Mouse (Mus musculus) layer of hippocampus, postnatal 10 days (tissue): ENCODE measurements around the gene Col4a4. TPM values are rescaled to one million over a fixed set of nuclear protein-coding genes. Genes with fewer than 3 reads are reported as not detected.

ENCODE experiments used
- DNase-seq, 2 experiments: peaks; one replicate each; pipeline ENCODE4 v3.0.0; 2021; ENCODE audit warnings: low spot score in 2 of 2
- total RNA-seq, 2 experiments: library from RNA; stranded (reverse); gene quantifications; 2 replicates each; pipeline ENCODE4 v1.2.3; 2021

The Col4a4 gene
- total RNA-seq, 2 experiments from 2014 or later = 0.65 to 0.89 TPM

GRCm38 (mm10) chr1:82427729-82428128 lies 158.9 kb downstream of the Col4a4 start:
- no peak for DNase-seq

- no peak for DNase-seq
Measured at GRCm38 (mm10) chr1:82415641-82416040, 171.0 kb downstream of the Col4a4 start.

- DNase-seq = no peak
Measured at GRCm38 (mm10) chr1:82414434-82415045, 172.1 kb downstream of the Col4a4 start.

- no peak for DNase-seq
Measured at GRCm38 (mm10) chr1:82412085-82412484, 174.6 kb downstream of the Col4a4 start.

- no peak for DNase-seq
Measured at GRCm38 (mm10) chr1:82411521-82411920, 175.1 kb downstream of the Col4a4 start.

GRCm38 (mm10) chr1:82410548-82410947 lies 176.1 kb downstream of the Col4a4 start:
- no peak for DNase-seq

- DNase-seq = no peak
Measured at GRCm38 (mm10) chr1:82409271-82409670, 177.4 kb downstream of the Col4a4 start.

GRCm38 (mm10) chr1:82407786-82408185 lies 178.9 kb downstream of the Col4a4 start:
- no peak for DNase-seq

Other genes with a start within 250 kb of the Col4a4 start
- under 1 TPM; 0.18 to 0.69 TPM for gene Col4a3, start 72 bp upstream of the Col4a4 start, total RNA-seq
- gene Mff, start 138.0 kb upstream of the Col4a4 start, total RNA-seq = 100 to 1,000 TPM; 272 to 287 TPM
- gene Tm4sf20, start 181.6 kb upstream of the Col4a4 start, total RNA-seq = not detected
- not detected for gene Gm47791, start 184.4 kb upstream of the Col4a4 start, total RNA-seq